Mouse (Mus musculus): ENCODE measurements around the gene Smurf2. TPM values are rescaled to one million over a fixed set of nuclear protein-coding genes. Genes with fewer than 3 reads are reported as not detected.

Gene Smurf2
- polyA plus RNA-seq (2012; rRNA removed; ENCODE audit: low replicate concordance) = 10.5 and 15.5 TPM in 2 replicates

DNA sequence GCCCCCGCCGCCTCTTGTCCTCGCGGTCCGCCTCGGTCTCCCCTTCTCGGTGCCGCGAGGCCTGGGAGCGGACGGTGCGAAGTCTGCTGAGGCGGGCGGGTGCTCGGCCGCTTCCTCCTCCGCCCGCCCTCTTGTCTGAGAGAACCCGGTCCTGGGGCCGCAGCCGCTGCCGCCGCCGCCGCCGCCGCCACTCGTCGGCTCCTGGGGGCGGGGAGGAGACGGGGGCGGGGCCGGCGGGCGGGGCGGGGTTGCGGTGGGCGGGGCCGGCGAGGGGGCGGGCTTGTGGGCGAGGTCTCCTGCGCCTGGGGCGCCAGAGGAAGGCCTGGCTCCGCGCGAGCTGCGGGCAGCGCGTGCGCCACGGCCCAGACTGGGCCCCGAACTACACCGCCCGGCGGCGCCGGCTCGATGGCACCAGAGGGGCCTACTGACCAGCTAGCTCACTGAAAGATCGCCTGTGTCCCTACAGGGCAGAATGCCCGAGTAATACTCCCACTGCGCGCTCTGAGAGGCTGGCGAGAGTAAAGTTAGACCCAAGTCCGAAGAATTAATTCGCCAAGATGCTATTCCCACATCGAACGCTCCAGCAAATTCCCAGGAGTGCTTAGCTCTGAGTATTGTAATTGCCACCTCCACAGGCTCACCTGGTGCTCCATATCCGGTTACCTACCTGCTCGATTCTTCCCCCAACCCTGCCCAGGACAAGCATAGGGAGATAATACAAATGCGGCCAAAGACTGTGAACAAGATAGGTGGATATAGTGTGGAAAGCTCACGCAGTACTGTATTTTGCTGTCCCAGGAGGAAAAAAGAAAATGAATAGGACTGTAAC, at the start of gene Smurf2:
Gene Smurf2 (minus strand): TSS at position 165 of the 829 bp plus-strand sequence.

DNA sequence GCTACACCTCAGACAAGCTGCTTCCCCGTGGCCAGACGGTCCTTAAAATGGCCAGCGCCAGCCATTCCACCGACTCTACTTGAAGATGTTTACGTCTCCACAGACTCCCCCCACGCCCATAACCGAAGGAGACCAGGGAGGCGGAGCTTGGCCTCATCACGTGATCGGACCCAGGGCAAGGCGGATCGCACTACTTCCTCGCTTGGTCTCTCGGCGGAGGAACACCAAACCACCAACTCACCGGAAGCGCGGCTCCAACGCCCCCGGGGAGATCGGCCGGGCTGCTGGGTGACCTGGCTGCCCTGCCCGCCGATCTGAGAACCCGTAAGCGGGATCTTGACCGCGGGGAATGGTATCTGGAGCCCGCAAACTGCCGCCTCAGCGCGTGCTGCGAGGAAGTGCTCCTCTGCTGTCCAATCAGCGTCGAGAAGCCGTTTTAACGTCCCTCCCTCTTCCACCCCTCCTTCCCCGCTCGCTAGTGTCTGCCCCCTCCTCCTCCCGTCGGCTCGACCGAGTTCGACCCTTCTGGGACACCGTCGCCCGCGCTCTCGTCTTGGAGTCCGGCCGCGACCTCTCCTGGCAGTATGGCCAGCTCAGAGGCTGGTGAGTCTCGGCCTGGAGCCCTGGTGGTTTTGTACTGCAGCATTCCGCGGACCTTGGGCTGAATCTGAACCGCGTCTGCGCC, 131.6 kb downstream of the Smurf2 start, which contains the start of the genes Ddx5 and Cep95:
Gene Ddx5 (minus strand): TSS at position 411 of the 685 bp plus-strand sequence.
Gene Cep95 (plus strand): TSS at position 478 of the 685 bp plus-strand sequence.

DNA sequence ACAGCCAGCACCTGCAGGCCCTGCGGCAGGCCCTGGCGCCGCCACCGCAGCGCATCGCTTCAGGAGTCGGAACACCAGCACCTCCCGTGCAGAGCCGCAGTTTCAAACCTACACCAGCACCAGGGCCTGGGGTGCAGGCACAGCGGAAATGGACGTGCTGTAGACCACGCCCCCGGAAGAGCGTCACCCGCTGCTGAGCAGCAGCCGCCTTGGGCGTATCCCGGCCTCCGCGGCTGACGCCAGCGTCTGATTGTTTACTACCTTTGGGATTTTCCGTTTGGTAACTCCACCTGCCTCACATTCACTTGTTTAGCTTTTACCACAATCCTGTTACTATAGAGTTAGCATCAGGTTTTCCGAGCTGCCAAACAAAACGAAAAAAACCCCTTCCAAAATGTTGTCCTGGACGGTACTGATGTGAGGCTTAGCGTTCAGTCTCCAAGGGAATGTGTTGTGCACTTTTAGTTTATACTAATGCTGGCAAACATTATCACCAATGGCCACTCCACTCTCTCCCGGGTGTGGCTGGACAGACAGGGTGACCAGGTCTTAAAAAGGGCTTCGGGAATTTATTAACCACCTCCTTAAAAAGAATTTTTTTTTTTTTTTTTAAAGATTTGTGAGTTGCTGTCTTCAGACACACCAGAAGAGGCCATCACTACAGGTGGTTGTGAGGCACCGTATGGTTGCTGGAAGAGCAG, 141.0 kb downstream of the Smurf2 start, which contains the start of gene Polg2:
Gene Polg2 (minus strand): TSS at position 150 of the 701 bp plus-strand sequence.

Other genes starting within 250 kb of the Smurf2 start
- gene Pecam1, start 170.1 kb downstream of the Smurf2 start, polyA plus RNA-seq (2012; rRNA removed; ENCODE audit: low replicate concordance) = 93.5 and 182 TPM in 2 replicates
- gene Milr1, start 169.5 kb downstream of the Smurf2 start, polyA plus RNA-seq (2012; rRNA removed; ENCODE audit: low replicate concordance) = 0.95 and 1.7 TPM in 2 replicates
- gene Polg2, start 141.2 kb downstream of the Smurf2 start, polyA plus RNA-seq (2012; rRNA removed; ENCODE audit: low replicate concordance) = 5.1 and 8.1 TPM in 2 replicates
- gene Ddx5, start 131.5 kb downstream of the Smurf2 start, polyA plus RNA-seq (2012; rRNA removed; ENCODE audit: low replicate concordance) = 280 and 376 TPM in 2 replicates
- gene Cep95, start 131.5 kb downstream of the Smurf2 start, polyA plus RNA-seq (2012; rRNA removed; ENCODE audit: low replicate concordance) = 3.7 and 5.3 TPM in 2 replicates
- 3.7 and 32.5 TPM in 2 replicates for gene Kpna2, start 78.8 kb upstream of the Smurf2 start, polyA plus RNA-seq (2012; rRNA removed; ENCODE audit: low replicate concordance)
- 5.1 and 5.3 TPM in 2 replicates for gene 1810010H24Rik, start 105.0 kb upstream of the Smurf2 start, polyA plus RNA-seq (2012; rRNA removed; ENCODE audit: low replicate concordance)
- 18.1 and 30.3 TPM in 2 replicates for gene Bptf, start 211.4 kb upstream of the Smurf2 start, polyA plus RNA-seq (2012; rRNA removed; ENCODE audit: low replicate concordance)

Measured in subcutaneous adipose tissue, adult 2 months (tissue).